Mouse (Mus musculus) bone marrow macrophage, adult 2 months (primary cell): ENCODE data around the gene Nckap5. TPM values are rescaled to one million over a fixed set of nuclear protein-coding genes. Genes with fewer than 3 reads are reported as not detected.

ENCODE experiments used
- H3K27ac ChIP-seq: 2 replicates; pipeline ENCODE4 v1.5.1; 2012; ENCODE audit warnings: low read depth, low read length; ENCODE audit not compliant: insufficient read depth
- H3K4me1 ChIP-seq: 2 replicates; pipeline ENCODE4 v1.6.1; 2012; ENCODE audit warnings: low read length; ENCODE audit not compliant: control insufficient read depth, insufficient read depth
- H3K4me3 ChIP-seq: 2 replicates; pipeline ENCODE4 v1.5.1; 2012; ENCODE audit warnings: mild to moderate bottlenecking, low read length, moderate library complexity; ENCODE audit not compliant: insufficient read depth
- CTCF ChIP-seq: IDR thresholded peaks from 2 replicates; pipeline ENCODE4 v1.5.1; 2012; ENCODE audit warnings: low read depth, mild to moderate bottlenecking, low read length, moderate library complexity
- POLR2A ChIP-seq: IDR thresholded peaks from 2 replicates; pipeline ENCODE4 v1.6.1; 2012; ENCODE audit warnings: mild to moderate bottlenecking, low read depth, low read length, borderline replicate concordance
- polyA plus RNA-seq: library from polyadenylated mRNA; stranded (reverse); fragments of >200 nt; gene quantifications from 2 replicates; pipeline ENCODE4 v1.2.4, GENCODE M21; 2012; ENCODE audit not compliant: missing spikeins, insufficient read depth, insufficient read length

Gene Nckap5
- polyA plus RNA-seq, 1 experiment, result not detected

DNA sequence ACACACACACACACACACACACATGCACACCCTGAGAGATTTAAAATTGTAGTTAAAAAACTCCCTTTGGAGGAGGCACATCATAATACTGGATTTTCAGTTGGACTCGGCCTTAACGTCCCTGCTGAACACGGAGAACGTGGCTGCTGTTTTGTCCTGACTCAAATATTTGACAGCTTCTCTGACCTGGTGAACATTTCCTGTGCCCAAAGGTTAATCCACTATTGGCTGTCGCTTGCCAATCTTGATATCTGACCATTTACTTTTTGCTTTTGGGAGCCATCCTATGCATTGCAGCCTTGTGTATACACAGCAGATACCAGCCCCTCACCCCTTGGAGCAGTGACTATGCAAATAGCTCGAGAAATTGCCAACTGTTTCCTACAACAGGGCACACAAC lies 862.9 kb downstream of the Nckap5 start:
- TF ChIP-seq POLR2A (no peak), CTCF (no peak)
- H3K27ac ChIP-seq, result no peak overlapping the region
- no peak overlapping the region for H3K4me3 ChIP-seq
- H3K4me1 ChIP-seq, result no peaks in the 10 kb centered on the region

DNA sequence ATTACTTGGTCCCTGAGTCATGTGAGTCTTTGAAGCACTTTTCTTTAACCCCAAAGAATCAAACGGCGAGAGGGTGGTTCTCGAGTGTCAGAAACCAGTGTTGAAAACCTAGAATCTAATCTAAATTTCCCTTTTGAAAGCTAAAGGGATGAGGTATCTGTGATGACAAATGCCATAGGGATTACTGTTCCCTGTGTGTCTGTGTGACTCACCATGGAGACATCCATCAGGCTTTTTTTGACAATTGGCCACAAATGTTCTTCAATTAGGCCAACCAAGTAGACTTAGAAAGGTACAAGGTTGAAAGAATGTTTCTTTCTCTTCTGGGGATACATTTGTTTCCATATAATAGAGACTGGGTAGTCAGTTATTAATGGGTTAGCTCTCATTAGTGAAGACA lies 879.6 kb downstream of the Nckap5 start:
- TF ChIP-seq POLR2A, result no peak
- TF ChIP-seq CTCF, result no peak
- Histone ChIP-seq H3K27ac (no peak overlapping the region), H3K4me1 (no peaks in the 10 kb centered on the region), H3K4me3 (no peak overlapping the region)

DNA sequence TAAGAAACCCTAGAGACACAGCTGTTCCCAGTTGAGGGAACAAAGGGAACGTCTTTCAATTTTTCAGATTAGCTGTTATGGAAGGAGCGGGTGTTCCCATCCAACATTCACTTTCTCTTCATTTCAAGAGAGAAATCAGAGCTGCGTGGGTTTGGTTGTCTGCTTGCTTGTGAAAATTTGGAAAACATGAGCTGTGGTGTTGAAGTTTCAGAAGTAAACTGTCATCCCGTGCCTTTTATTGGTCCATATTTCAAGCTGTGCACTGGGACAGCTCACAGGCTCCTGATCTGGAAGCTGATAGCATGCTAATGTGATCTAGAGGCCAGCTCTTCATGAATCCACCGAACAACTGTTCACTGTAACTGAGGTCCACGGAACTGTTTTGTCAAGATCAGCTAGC lies 881.5 kb downstream of the Nckap5 start:
- Histone ChIP-seq H3K4me1 (no peaks in the 10 kb centered on the region), H3K27ac (no peak overlapping the region), H3K4me3 (no peak overlapping the region)
- TF ChIP-seq CTCF (no peak), POLR2A (no peak)

DNA sequence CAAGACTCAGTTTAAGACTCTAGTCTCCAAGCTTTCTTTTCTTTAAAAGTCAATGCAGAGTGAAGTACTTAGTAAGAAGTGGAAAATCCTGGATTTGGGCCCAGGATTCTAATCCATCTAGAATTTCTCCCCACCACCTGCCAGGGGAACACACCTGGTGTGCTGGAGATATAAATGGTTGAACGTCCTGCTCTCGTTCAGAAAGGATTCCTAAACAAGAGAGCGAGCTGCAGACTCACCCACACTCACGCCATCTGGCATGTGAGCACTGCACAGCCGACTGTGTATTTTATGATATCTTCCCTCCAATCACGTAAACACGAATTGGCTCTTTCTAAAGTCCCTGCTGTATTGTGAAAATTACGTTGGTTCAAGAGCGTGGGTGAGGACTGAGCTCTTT lies 885.5 kb downstream of the Nckap5 start:
- Histone ChIP-seq H3K4me3 (no peak overlapping the region), H3K4me1 (no peaks in the 10 kb centered on the region), H3K27ac (no peak overlapping the region)
- TF ChIP-seq POLR2A, result no peak
- TF ChIP-seq CTCF, result no peak

DNA sequence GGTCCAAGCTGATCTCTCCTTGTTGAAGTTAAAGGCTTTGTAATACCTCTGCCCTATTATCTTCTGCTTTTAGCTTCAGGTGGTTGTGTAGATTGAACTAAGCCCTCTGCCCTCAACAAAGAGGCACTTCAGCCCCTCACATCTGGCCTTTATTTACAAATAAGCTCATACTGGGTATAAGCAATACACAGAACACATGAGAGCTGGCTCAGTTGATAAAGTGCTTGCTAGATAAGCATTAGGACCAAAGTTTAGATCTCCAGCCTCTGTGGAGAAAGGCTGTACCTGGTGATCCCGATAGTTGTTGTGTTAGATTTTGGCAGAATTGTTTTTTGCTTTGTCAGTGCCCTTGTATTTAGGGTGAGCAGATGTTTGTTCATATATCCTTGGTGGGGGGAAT lies 887.3 kb downstream of the Nckap5 start:
- H3K4me3 ChIP-seq, result no peak overlapping the region
- no peaks in the 10 kb centered on the region for H3K4me1 ChIP-seq
- H3K27ac ChIP-seq, result no peak overlapping the region
- TF ChIP-seq CTCF (no peak), POLR2A (no peak)

DNA sequence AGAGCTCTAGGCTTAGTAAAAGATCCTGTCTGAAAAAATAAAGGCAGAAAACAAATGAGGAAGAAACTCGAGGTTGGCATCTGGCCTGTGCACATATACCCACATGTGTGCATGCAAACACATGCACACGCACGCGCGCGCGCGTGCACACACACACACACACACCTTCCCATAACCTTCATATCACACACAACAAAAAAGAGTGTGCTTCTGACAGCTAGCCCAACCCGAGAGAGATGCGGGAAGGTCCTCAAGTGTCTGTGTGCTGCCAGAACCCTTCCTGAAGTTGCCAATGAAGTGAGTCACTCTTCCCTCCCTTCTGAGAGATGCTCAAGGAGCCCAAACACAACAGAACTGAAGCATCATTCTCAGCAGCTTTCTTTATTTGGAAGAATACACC lies 905.1 kb downstream of the Nckap5 start:
- no peak for TF ChIP-seq CTCF
- no peak for TF ChIP-seq POLR2A
- Histone ChIP-seq H3K27ac (no peak overlapping the region), H3K4me3 (no peak overlapping the region), H3K4me1 (no peaks in the 10 kb centered on the region)

DNA sequence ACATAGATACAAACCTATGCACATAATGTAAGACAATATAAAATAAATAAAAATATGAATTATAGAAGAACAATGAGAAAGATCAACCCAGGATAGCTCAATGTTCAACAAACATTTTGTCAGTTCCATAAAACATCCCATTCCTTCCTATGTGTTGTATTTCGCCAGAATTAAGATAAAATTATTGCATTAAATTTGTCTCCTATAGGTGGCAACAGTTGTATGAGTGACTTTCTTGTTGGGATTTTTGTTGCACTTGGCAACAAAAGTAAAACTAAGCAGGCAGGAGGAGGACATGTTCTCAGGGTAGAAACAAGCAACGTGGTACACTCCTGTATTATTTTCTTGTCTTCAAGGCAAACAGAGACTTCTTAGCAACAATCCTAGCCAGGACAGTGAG lies 907.5 kb downstream of the Nckap5 start:
- TF ChIP-seq CTCF, result no peak
- TF ChIP-seq POLR2A, result no peak
- H3K27ac ChIP-seq, result no peak overlapping the region
- H3K4me1 ChIP-seq, result no peaks in the 10 kb centered on the region
- H3K4me3 ChIP-seq, result no peak overlapping the region

DNA sequence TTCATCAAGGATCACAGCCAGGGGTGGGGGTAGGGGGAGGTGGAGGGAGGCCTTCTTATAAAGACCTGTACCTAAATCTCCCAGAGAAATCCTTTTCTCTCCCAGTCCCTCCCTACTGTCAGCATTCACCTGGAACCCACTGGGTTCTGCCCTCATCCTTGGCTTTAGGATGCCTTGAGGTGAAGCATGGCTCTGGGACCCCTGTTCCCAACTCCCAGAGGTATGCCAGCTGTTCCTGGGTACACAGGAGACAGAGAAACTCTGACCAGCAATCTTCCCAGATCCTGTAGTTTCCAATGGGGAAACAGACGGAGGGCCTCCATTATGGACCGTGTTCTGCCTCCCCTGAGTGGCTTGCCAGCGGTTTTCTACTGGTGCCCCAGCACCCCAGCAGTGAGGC lies 909.9 kb downstream of the Nckap5 start:
- no peak overlapping the region for H3K4me3 ChIP-seq
- no peaks in the 10 kb centered on the region for H3K4me1 ChIP-seq
- TF ChIP-seq CTCF, result no peak
- no peak for TF ChIP-seq POLR2A
- no peak overlapping the region for H3K27ac ChIP-seq

DNA sequence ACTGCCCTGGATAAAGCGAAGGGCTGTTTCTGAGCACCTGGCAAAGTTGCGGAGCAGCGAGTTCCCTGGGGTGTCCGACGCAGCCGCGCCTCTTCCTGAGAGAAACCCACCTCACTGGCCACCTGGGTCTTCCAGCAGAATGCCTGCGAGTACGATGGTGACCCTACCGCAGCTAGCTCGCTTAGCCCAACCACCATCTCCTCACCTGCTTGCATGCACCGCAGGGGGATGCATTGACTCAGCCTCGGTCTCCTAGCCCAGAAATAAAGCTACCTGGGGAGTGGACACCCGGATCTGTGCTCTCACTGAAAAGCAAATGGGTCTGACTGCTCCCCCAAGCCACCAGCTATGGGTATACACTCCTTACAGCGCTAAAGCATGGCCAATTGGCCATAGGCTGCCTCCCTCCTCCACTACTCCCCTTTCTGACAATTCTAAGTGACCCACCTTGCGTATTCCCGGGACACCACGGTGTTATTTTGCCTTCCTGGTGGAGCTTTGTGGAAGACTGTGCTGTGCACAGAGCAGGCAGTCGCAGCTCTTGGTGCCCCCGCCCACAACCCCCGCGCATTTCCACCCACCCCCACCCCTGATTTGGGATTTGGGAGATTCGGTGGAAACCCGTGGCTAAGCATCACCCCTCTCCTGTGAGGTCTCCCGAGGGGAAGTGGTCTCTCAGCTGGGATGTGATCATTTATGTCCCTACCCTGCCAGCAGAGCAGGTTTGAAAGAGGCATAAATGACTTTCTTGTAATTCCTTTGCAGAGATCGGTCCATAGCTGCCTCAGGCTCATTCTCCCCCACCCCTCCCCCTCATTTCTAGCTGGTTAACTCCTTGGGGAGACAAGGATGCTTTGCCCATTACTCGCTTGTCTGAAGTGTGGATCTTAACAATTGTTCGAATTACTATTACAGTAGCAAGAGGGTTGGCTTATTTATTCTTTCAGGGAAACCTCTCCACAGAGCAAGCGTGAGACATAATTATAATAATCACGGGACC lies 917.7 kb downstream of the Nckap5 start, which contains the start of gene Lypd1:
Lypd1 (minus strand) TSS at position 501 of the 1,000 bp plus-strand sequence.
- TF ChIP-seq CTCF (no peak), POLR2A (no peak)
- H3K4me3 ChIP-seq, result no peak within 1 kb of the TSS

DNA sequence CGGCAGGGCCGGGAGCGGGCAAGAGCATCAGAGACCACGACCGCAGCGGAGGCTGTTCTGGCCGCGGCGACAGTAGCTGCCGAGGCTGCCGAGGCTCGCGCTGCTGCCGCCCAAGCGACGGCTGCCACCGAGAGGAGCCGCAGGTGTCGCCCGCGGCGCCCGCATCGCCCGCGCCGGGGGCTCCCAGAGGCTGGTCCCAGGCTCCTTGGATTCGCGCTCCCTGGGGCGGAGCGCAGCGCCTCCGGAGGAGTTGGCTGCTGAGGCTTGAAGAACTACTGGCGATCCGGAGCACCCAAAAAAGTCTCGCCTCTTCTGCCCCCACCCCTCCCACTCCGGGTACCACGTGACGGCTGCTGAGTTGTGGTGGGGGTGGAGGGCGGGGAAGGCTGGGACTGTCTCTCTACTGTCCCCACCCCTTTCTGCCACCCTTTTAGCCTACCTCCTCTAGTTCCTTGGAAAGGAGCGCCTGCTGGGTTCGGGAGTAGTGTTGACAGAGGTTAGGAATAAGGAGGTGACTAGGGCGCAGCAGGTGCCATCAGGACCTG lies 918.6 kb downstream of the Nckap5 start:
- H3K27ac ChIP-seq, result no peak overlapping the region
- no peak overlapping the region for H3K4me3 ChIP-seq
- H3K4me1 ChIP-seq, result no peaks in the 10 kb centered on the region
- TF ChIP-seq CTCF, result no peak
- TF ChIP-seq POLR2A, result no peak

More for the DNA sequence above, 917.7 kb downstream of the Nckap5 start, which contains the start of gene Lypd1:
- H3K27ac ChIP-seq, result no peak within 1 kb of the TSS
- H3K4me1 ChIP-seq, result no peaks in the 10 kb centered on the region
